Mouse (Mus musculus): Measurements from ENCODE around the gene Fcho1. TPM values are rescaled to one million over a fixed set of nuclear protein-coding genes. Genes with fewer than 3 reads are reported as not detected.

Fcho1 gene
- polyA plus RNA-seq, 1 experiment = 20.1 TPM

DNA sequence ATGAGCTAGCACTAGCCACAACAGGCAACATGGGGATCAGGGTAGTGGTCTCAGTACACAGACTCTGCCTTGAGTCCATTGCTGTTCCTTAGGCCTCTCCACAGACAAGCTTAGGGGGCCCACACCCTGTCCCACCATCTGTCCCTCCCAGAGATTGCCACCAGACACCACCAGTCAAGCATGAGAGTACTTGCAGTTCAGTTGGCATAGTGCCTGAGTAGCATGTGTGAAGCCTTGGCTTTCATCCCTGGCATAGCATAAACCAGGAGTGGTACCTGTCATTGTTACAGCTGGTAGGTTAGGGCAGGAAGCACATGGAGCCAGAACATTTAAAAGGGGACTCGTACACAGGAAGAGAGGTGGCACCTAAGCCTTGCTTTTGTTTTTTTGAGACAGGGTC, 65.8 kb downstream of the Fcho1 start:
- H3K36me3 ChIP-seq (ENCODE audit: control insufficient read depth, insufficient read depth, low read length) = no peaks in the 10 kb centered on the region
- peaks cover 14% of the 10 kb centered on the region for H3K27me3 ChIP-seq (ENCODE audit: control insufficient read depth, insufficient read depth, low read length)
- H3K27ac ChIP-seq (ENCODE audit: insufficient read depth, low read depth, low read length) = no peak overlapping the region
- 45% methylated on average over 1 of the region's 1 CpGs for WGBS
- TF ChIP-seq POLR2A (IDR thresholded peaks at IDR 0.05; ENCODE audit: low read depth, low read length) (no peak), CTCF (IDR thresholded peaks at IDR 0.05; ENCODE audit: extremely low read depth, insufficient read length, insufficient replicate concordance, low read depth, low read length) (no peak)
- H3K4me3 ChIP-seq (ENCODE audit: low read depth, low read length) = no peak overlapping the region
- peaks cover 5% of the 10 kb centered on the region for H3K4me1 ChIP-seq (ENCODE audit: control insufficient read depth, insufficient read depth, insufficient read length, low read length)

DNA sequence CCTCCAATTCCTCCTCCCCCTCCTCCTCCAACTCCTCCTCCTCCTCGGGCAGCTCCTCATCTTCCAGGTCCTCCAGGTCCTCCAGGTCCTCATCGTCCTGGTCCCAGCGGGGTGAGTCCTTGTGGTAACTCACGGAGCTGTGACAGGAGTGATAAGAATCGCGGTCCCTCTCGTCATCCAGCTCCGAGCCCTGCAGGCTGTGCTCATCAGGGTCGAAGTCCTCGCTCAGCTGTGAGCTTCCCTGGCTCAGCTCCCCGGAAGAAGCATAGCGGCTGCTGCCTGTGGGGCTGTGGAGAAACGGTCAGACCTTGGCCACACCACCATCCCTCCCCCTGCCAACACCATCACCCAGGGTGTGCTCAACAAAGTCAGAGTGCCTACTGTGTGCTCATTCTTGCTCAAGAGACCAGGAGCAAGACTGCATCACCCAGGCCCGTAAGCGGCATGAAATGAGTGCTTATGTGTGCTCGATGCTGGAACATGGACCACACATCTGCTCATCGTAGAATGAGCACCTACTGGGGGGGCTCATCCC, 66.9 kb downstream of the Fcho1 start:
- Histone ChIP-seq H3K27ac (ENCODE audit: insufficient read depth, low read depth, low read length) (no peak overlapping the region), H3K27me3 (ENCODE audit: control insufficient read depth, insufficient read depth, low read length) (peaks cover 17% of the 10 kb centered on the region), H3K4me1 (ENCODE audit: control insufficient read depth, insufficient read depth, insufficient read length, low read length) (peaks cover 9% of the 10 kb centered on the region), H3K36me3 (ENCODE audit: control insufficient read depth, insufficient read depth, low read length) (no peaks in the 10 kb centered on the region), H3K4me3 (ENCODE audit: low read depth, low read length) (no peak overlapping the region)
- no peak for TF ChIP-seq CTCF (IDR thresholded peaks at IDR 0.05; ENCODE audit: extremely low read depth, insufficient read length, insufficient replicate concordance, low read depth, low read length)
- TF ChIP-seq POLR2A (IDR thresholded peaks at IDR 0.05; ENCODE audit: low read depth, low read length) = no peak
- WGBS = 21% methylated on average over 17 of the region's 17 CpGs

Other genes starting within 250 kb of the Fcho1 start
- gene Ano8, start 239.8 kb downstream of the Fcho1 start, polyA plus RNA-seq (2012; rRNA removed) = 9.0 and 19.8 TPM in 2 replicates
- 18.6 and 25.8 TPM in 2 replicates for gene Gtpbp3, start 237.6 kb downstream of the Fcho1 start, polyA plus RNA-seq (2012; rRNA removed)
- 182 and 329 TPM in 2 replicates for gene Plvap, start 214.0 kb downstream of the Fcho1 start, polyA plus RNA-seq (2012; rRNA removed)
- gene Ccdc194, start 200.0 kb downstream of the Fcho1 start, polyA plus RNA-seq (2012; rRNA removed) = not detected in 2 replicates
- 126 and 242 TPM in 2 replicates for gene Bst2, start 188.3 kb downstream of the Fcho1 start, polyA plus RNA-seq (2012; rRNA removed)
- 180 and 251 TPM in 2 replicates for gene Mvb12a, start 182.8 kb downstream of the Fcho1 start, polyA plus RNA-seq (2012; rRNA removed)
- 0.62 and 3.3 TPM in 2 replicates for gene Tmem221, start 166.8 kb downstream of the Fcho1 start, polyA plus RNA-seq (2012; rRNA removed)
- not detected in 2 replicates for gene Nxnl1, start 159.1 kb downstream of the Fcho1 start, polyA plus RNA-seq (2012; rRNA removed)
- 28.6 and 29.6 TPM in 2 replicates for gene Slc27a1, start 156.8 kb downstream of the Fcho1 start, polyA plus RNA-seq (2012; rRNA removed)
- gene Pgls, start 133.5 kb downstream of the Fcho1 start, polyA plus RNA-seq (2012; rRNA removed) = 174 and 266 TPM in 2 replicates
- 1.7 and 4.5 TPM in 2 replicates for gene Fam129c, start 128.1 kb downstream of the Fcho1 start, polyA plus RNA-seq (2012; rRNA removed)
- gene Colgalt1, start 114.7 kb downstream of the Fcho1 start, polyA plus RNA-seq (2012; rRNA removed) = 52.4 and 59.8 TPM in 2 replicates
- 1.6 TPM in 2 replicates for gene Unc13a, start 54.0 kb downstream of the Fcho1 start, polyA plus RNA-seq (2012; rRNA removed)
- 14.3 and 20.3 TPM in 2 replicates for gene Jak3, start 49.4 kb downstream of the Fcho1 start, polyA plus RNA-seq (2012; rRNA removed)
- gene Insl3, start 36.5 kb downstream of the Fcho1 start, polyA plus RNA-seq (2012; rRNA removed) = 9.1 and 30.2 TPM in 2 replicates
- 180 and 195 TPM in 2 replicates for gene B3gnt3, start 23.9 kb downstream of the Fcho1 start, polyA plus RNA-seq (2012; rRNA removed)
- gene Zfp709, start 156.3 kb upstream of the Fcho1 start, polyA plus RNA-seq (2012; rRNA removed) = 0.01 and 0.18 TPM in 2 replicates
- 0.08 TPM in 1 of 2 replicates, not detected in the other for gene Zfp882, start 182.9 kb upstream of the Fcho1 start, polyA plus RNA-seq (2012; rRNA removed)
- 0.76 and 0.94 TPM in 2 replicates for gene Zfp617, start 182.9 kb upstream of the Fcho1 start, polyA plus RNA-seq (2012; rRNA removed)
- gene Zfp961, start 225.3 kb upstream of the Fcho1 start, polyA plus RNA-seq (2012; rRNA removed) = 1.2 and 1.9 TPM in 2 replicates